Mouse (Mus musculus) hindbrain, embryonic 12.5 days (tissue): Measurements from ENCODE around the gene Ltb4r1. TPM values are rescaled to one million over a fixed set of nuclear protein-coding genes. Genes with fewer than 3 reads are reported as not detected.
A peak's percentile ranks its signal among the peaks of the same experiment; 100 is the strongest.

Experiments
- ATAC-seq: fragments of 200-750 bp; cut with Nextera tagmentation; 2 replicates; pipeline ENCODE4 v1.8.0; 2017; ENCODE audit warnings: moderate TSS enrichment; ENCODE audit not compliant: low FRiP score
- H3K27ac ChIP-seq: fragments of 300-500 bp; sonication (generic); 2 replicates; pipeline ENCODE4 v1.5.1; 2016; ENCODE audit warnings: mild to moderate bottlenecking
- H3K27me3 ChIP-seq: fragments of 300-500 bp; sonication (generic); 2 replicates; pipeline ENCODE4 v1.6.1; 2016; ENCODE audit warnings: mild to moderate bottlenecking
- H3K36me3 ChIP-seq: fragments of 300-500 bp; sonication (generic); 2 replicates; pipeline ENCODE4 v1.6.1; 2016; ENCODE audit warnings: mild to moderate bottlenecking
- H3K4me1 ChIP-seq: fragments of 300-500 bp; sonication (generic); 2 replicates; pipeline ENCODE4 v1.6.1; 2016
- H3K4me2 ChIP-seq: fragments of 300-500 bp; sonication (generic); replicated peaks from 2 replicates; pipeline ENCODE4 v1.6.1; 2016; ENCODE audit warnings: mild to moderate bottlenecking
- H3K4me3 ChIP-seq: fragments of 300-500 bp; sonication (generic); 2 replicates; pipeline ENCODE4 v1.5.1; 2016; ENCODE audit warnings: mild to moderate bottlenecking
- H3K9ac ChIP-seq: fragments of 300-500 bp; sonication (generic); 2 replicates; pipeline ENCODE4 v1.6.1; 2016; ENCODE audit warnings: mild to moderate bottlenecking, moderate library complexity
- H3K9me3 ChIP-seq: fragments of 300-500 bp; sonication (generic); replicated peaks from 2 replicates; pipeline ENCODE4 v1.6.1; 2016; ENCODE audit warnings: mild to moderate bottlenecking
- WGBS: fragments of 180-500 bp; shearing (Covaris S2); methylation state at CpG from one replicate; pipeline ENCODE4 v1.1.7; 2016; 5-methylcytosine and 5-hydroxymethylcytosine counted together
- polyA plus RNA-seq: library from polyadenylated mRNA; unstranded; fragments of >200 nt; fragmentation: Nextera tagmentation; extraction: Ambion mirVana; gene quantifications from 2 replicates; pipeline ENCODE4 v1.2.1, GENCODE M21; 2016

The Ltb4r1 gene
- polyA plus RNA-seq, 1 experiment from 2014 or later = not detected

GRCm38 (mm10) chr14:55778686-55779085 lies 12.9 kb downstream of the Ltb4r1 start:
- Histone ChIP-seq H3K36me3 (no peaks in the 10 kb centered on the region), H3K9me3 (no peaks in the 10 kb centered on the region), H3K4me1 (peaks cover 9% of the 10 kb centered on the region), H3K4me3 (no peak overlapping the region), H3K4me2 (no peak overlapping the region), H3K9ac (no peak overlapping the region), H3K27me3 (peaks cover 28% of the 10 kb centered on the region), H3K27ac (no peak overlapping the region)
- ATAC-seq = no peak
- 89% methylated on average over 15 of the region's 15 CpGs for WGBS

- Histone ChIP-seq H3K9ac (no peak overlapping the region), H3K27ac (no peak overlapping the region), H3K4me3 (no peak overlapping the region), H3K9me3 (no peaks in the 10 kb centered on the region), H3K27me3 (peaks cover 38% of the 10 kb centered on the region), H3K4me1 (peaks cover 12% of the 10 kb centered on the region), H3K36me3 (no peaks in the 10 kb centered on the region), H3K4me2 (no peak overlapping the region)
- WGBS = 73% methylated on average over 16 of the region's 16 CpGs
- no peak for ATAC-seq
Observed at GRCm38 (mm10) chr14:55779656-55780055, 13.9 kb downstream of the Ltb4r1 start.

GRCm38 (mm10) chr14:55780736-55781135 lies 15.0 kb downstream of the Ltb4r1 start:
- Histone ChIP-seq H3K36me3 (no peaks in the 10 kb centered on the region), H3K4me1 (peaks cover 12% of the 10 kb centered on the region), H3K9ac (no peak overlapping the region), H3K4me2 (no peak overlapping the region), H3K27ac (no peak overlapping the region), H3K27me3 (peaks cover 49% of the 10 kb centered on the region), H3K9me3 (no peaks in the 10 kb centered on the region), H3K4me3 (no peak overlapping the region)
- WGBS = 83% methylated on average over 11 of the region's 11 CpGs
- ATAC-seq = no peak

GRCm38 (mm10) chr14:55781310-55781709 lies 15.5 kb downstream of the Ltb4r1 start:
- Histone ChIP-seq H3K9me3 (no peaks in the 10 kb centered on the region), H3K4me3 (peak overlapping the region; percentile 13; the same call in 1 of the 2 replicates), H3K4me1 (peaks cover 12% of the 10 kb centered on the region), H3K4me2 (peak overlapping the region; percentile 42), H3K36me3 (no peaks in the 10 kb centered on the region), H3K27ac (no peak overlapping the region), H3K9ac (no peak overlapping the region), H3K27me3 (peaks cover 54% of the 10 kb centered on the region)
- ATAC-seq = peak; percentile 77
- 16% methylated on average over 14 of the region's 14 CpGs for WGBS

- no peak for ATAC-seq
- H3K9me3 ChIP-seq = no peaks in the 10 kb centered on the region
- H3K36me3 ChIP-seq = no peaks in the 10 kb centered on the region
- peaks cover 66% of the 10 kb centered on the region for H3K27me3 ChIP-seq
- H3K4me2 ChIP-seq = peak overlapping the region; percentile 45
- WGBS = 46% methylated on average over 9 of the region's 9 CpGs
- peaks cover 12% of the 10 kb centered on the region for H3K4me1 ChIP-seq
- no peak overlapping the region for H3K9ac ChIP-seq
- H3K27ac ChIP-seq = no peak overlapping the region
- H3K4me3 ChIP-seq = peak overlapping the region; percentile 34; the same call in 1 of the 2 replicates
Observed at GRCm38 (mm10) chr14:55782361-55782960, 16.7 kb downstream of the Ltb4r1 start.

- 1% methylated on average over 31 of the region's 31 CpGs for WGBS
- Histone ChIP-seq H3K9me3 (no peaks in the 10 kb centered on the region), H3K27me3 (peaks cover 75% of the 10 kb centered on the region), H3K4me1 (peaks cover 17% of the 10 kb centered on the region), H3K9ac (peak overlapping the region; percentile 41), H3K4me3 (peak overlapping the region; percentile 34), H3K36me3 (no peaks in the 10 kb centered on the region), H3K4me2 (peak overlapping the region; percentile 45), H3K27ac (peak overlapping the region; percentile 12; the same call in 1 of the 2 replicates)
- ATAC-seq = no peak
Observed at GRCm38 (mm10) chr14:55783171-55783957, 17.6 kb downstream of the Ltb4r1 start.

- ATAC-seq = no peak
- H3K4me2 ChIP-seq = peak within 1 kb of the TSS; percentile 45
- peaks cover 80% of the 10 kb centered on the region for H3K27me3 ChIP-seq
- H3K9me3 ChIP-seq = no peaks in the 10 kb centered on the region
- WGBS = 3% methylated on average over 13 of the region's 13 CpGs
- peak within 1 kb of the TSS; percentile 41 for H3K9ac ChIP-seq
- no peaks in the 10 kb centered on the region for H3K36me3 ChIP-seq
- H3K27ac ChIP-seq = peak within 1 kb of the TSS; percentile 12; the same call in 1 of the 2 replicates
- H3K4me1 ChIP-seq = peaks cover 18% of the 10 kb centered on the region
- peak within 1 kb of the TSS; percentile 34 for H3K4me3 ChIP-seq
Observed at GRCm38 (mm10) chr14:55783958-55784235, 18.1 kb downstream of the Ltb4r1 start, which contains the start of gene Adcy4. Gene Adcy4, minus strand, starts transcription at chr14:55784095.

GRCm38 (mm10) chr14:55785195-55785594 lies 19.4 kb downstream of the Ltb4r1 start:
- no peaks in the 10 kb centered on the region for H3K36me3 ChIP-seq
- no peak overlapping the region for H3K4me2 ChIP-seq
- 19% methylated on average over 6 of the region's 6 CpGs for WGBS
- peaks cover 92% of the 10 kb centered on the region for H3K27me3 ChIP-seq
- no peaks in the 10 kb centered on the region for H3K9me3 ChIP-seq
- peaks cover 18% of the 10 kb centered on the region for H3K4me1 ChIP-seq
- H3K27ac ChIP-seq = no peak overlapping the region
- no peak overlapping the region for H3K9ac ChIP-seq
- H3K4me3 ChIP-seq = no peak overlapping the region
- ATAC-seq = no peak

- Histone ChIP-seq H3K4me3 (0 out of 2 replicates have a peak overlapping the region, but pooled peaks have one; percentile 32), H3K9me3 (no peaks in the 10 kb centered on the region), H3K4me2 (peak overlapping the region; percentile 48), H3K36me3 (no peaks in the 10 kb centered on the region), H3K27me3 (peaks cover 77% of the 10 kb centered on the region), H3K4me1 (peaks cover 13% of the 10 kb centered on the region), H3K27ac (no peak overlapping the region), H3K9ac (no peak overlapping the region)
- no peak for ATAC-seq
- 35% methylated on average over 11 of the region's 11 CpGs for WGBS
Observed at GRCm38 (mm10) chr14:55787731-55788130, 22.0 kb downstream of the Ltb4r1 start.

- H3K27me3 ChIP-seq = peaks cover 69% of the 10 kb centered on the region
- ATAC-seq = no peak
- peak within 1 kb of the TSS; percentile 48 for H3K4me2 ChIP-seq
- no peaks in the 10 kb centered on the region for H3K9me3 ChIP-seq
- no peak within 1 kb of the TSS for H3K27ac ChIP-seq
- H3K4me3 ChIP-seq = peak within 1 kb of the TSS; percentile 32
- H3K36me3 ChIP-seq = no peaks in the 10 kb centered on the region
- WGBS = 4% methylated on average over 40 of the region's 40 CpGs
- H3K4me1 ChIP-seq = peaks cover 11% of the 10 kb centered on the region
- 0 out of 2 replicates have a peak within 1 kb of the TSS, but pooled peaks have one; percentile 14 for H3K9ac ChIP-seq
Observed at GRCm38 (mm10) chr14:55788256-55789050, 22.7 kb downstream of the Ltb4r1 start, which contains the start of gene Ripk3. Gene Ripk3, minus strand, starts transcription at chr14:55788865.

- 83% methylated on average over 2 of the region's 2 CpGs for WGBS
- H3K27me3 ChIP-seq = peaks cover 19% of the 10 kb centered on the region
- no peak overlapping the region for H3K9ac ChIP-seq
- no peaks in the 10 kb centered on the region for H3K36me3 ChIP-seq
- H3K4me2 ChIP-seq = no peak overlapping the region
- no peaks in the 10 kb centered on the region for H3K9me3 ChIP-seq
- H3K27ac ChIP-seq = no peak overlapping the region
- H3K4me1 ChIP-seq = peaks cover under 1% of the 10 kb centered on the region
- H3K4me3 ChIP-seq = no peak overlapping the region
- ATAC-seq = no peak
Observed at GRCm38 (mm10) chr14:55793461-55793860, 27.7 kb downstream of the Ltb4r1 start.

GRCm38 (mm10) chr14:55793946-55794345 lies 28.2 kb downstream of the Ltb4r1 start:
- no peaks in the 10 kb centered on the region for H3K9me3 ChIP-seq
- 71% methylated on average over 2 of the region's 2 CpGs for WGBS

More at GRCm38 (mm10) chr14:55793946-55794345, 28.2 kb downstream of the Ltb4r1 start:
- H3K27me3 ChIP-seq = peaks cover 14% of the 10 kb centered on the region
- H3K4me2 ChIP-seq = no peak overlapping the region
- H3K4me1 ChIP-seq = no peaks in the 10 kb centered on the region
- no peak overlapping the region for H3K4me3 ChIP-seq
- no peak for ATAC-seq
- H3K9ac ChIP-seq = no peak overlapping the region
- no peak overlapping the region for H3K27ac ChIP-seq
- no peaks in the 10 kb centered on the region for H3K36me3 ChIP-seq
